Mouse (Mus musculus): ENCODE results near the gene Helb. TPM values are rescaled to one million over a fixed set of nuclear protein-coding genes. Genes with fewer than 3 reads are reported as not detected.
"Not testable (repeated sequence)": the region's sequence is repeated elsewhere in the genome, so short reads cannot be mapped to it uniquely, and the experiment has no call there.

Helb gene
- polyA plus RNA-seq, 1 experiment from 2014 or later: 3.8 TPM

DNA sequence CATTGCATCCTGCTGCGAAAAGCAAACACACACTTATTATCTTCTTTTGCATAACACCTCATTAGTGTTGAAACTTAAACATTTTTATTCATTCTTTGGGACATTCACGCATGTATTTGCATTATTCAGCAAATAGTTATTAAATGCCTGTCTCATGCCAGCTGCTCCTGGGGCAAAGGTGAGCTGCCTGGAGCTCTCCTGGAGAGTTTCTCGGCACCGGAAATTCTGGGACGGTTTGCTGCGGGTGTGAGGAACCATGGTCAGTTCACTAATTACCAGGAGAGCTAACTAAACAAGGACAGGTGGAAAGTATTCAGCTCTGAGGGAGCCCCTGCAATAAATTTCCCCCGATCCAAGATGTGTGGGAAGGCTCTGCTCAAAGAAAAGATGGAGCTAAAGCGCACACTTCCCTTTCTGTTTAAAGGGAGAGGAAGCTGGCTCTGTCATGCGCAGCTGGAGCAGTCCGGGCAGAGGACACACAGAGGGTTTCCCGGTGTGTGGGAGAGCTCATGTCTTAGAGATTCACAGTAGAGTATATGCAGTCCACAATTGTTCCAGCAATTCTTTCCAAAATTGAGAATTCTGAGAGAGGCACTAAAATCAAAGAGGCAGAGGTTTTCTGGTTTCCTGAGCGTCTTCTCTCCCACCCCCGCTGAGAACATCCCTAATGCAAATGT is 16.0 kb upstream of the Helb start:
- no peak overlapping the region for H3K4me2 ChIP-seq (ENCODE audit: low read length)
- H3K27ac ChIP-seq (ENCODE audit: low read length): no peak overlapping the region
- 51% methylated on average over 13 of the region's 13 CpGs for WGBS
- no peaks in the 10 kb centered on the region for H3K27me3 ChIP-seq (replicated peaks; ENCODE audit: control insufficient read depth, insufficient read depth, low read length)
- no peak overlapping the region for H3K4me3 ChIP-seq (replicated peaks; ENCODE audit: low read length)
- no peak overlapping the region for H3K9ac ChIP-seq (replicated peaks; ENCODE audit: low read depth, low read length)
- H3K36me3 ChIP-seq (ENCODE audit: control insufficient read depth, insufficient read depth): no peaks in the 10 kb centered on the region
- H3K4me1 ChIP-seq (replicated peaks; ENCODE audit: control insufficient read depth, insufficient read depth, low read length): peaks cover 5% of the 10 kb centered on the region
- no peaks in the 10 kb centered on the region for H3K9me3 ChIP-seq (ENCODE audit: control insufficient read depth, low read length)
- ATAC-seq: no peak

DNA sequence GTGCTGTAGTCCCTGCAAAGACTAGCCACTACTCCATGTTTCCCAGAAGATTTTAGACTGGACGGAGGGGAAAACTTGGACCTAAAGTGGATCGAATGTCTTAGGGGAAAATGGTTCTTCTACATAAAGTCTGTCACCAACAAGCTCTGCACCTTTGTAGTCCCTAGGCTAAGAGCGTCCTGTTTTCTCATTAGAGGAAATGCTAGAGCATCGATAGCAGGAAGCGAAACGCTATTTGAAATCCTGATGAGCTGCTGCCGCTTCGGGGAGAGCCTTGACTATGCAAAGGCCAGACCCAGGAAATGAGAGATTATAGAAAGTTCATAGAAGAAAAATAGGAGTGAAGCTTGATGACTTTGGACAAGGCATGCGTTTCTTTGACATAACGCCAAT is 12.7 kb upstream of the Helb start:
- Histone ChIP-seq H3K27me3 (replicated peaks; ENCODE audit: control insufficient read depth, insufficient read depth, low read length) (no peaks in the 10 kb centered on the region), H3K4me2 (ENCODE audit: low read length) (no peak overlapping the region), H3K9me3 (ENCODE audit: control insufficient read depth, low read length) (no peaks in the 10 kb centered on the region), H3K4me1 (replicated peaks; ENCODE audit: control insufficient read depth, insufficient read depth, low read length) (no peaks in the 10 kb centered on the region), H3K4me3 (replicated peaks; ENCODE audit: low read length) (no peak overlapping the region), H3K9ac (replicated peaks; ENCODE audit: low read depth, low read length) (no peak overlapping the region), H3K36me3 (ENCODE audit: control insufficient read depth, insufficient read depth) (no peaks in the 10 kb centered on the region), H3K27ac (ENCODE audit: low read length) (no peak overlapping the region)
- no peak for ATAC-seq
- 77% methylated on average over 10 of the region's 10 CpGs for WGBS

DNA sequence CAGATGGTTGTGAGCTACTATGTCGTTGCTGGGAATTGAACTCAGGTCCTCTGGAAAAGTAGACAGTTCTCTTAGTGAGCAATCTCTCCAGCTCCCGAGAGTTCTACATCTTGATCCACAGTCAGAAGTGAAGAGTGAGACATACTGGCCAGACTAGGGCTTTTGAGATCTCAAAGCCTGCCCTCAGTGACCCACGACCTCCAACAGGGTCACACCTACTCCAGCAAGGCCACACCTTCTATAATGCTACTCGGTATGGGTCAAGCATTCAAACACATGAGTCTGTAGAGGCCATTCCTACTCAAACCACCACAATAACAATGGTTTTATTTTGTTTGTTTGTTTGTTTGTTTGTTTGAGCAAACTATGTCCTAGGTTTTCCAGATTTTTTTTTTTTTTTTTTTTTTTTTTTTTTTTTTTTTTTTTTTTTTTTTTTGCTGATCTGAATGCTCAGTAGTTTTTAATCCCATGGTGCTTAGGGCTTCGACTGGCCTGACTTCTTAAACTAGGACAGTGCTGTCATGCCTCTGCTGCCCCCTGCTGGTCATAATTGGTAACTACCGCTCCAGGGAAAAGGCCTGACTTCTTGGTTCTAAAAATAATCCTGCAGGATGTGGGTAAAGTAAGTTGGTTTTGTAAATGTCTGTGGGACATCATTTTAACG is 12.1 kb upstream of the Helb start:
- ATAC-seq: 0 out of 2 replicates have a peak, but pooled peaks have one; percentile 50
- no peak overlapping the region for H3K27ac ChIP-seq (ENCODE audit: low read length)
- H3K4me1 ChIP-seq (replicated peaks; ENCODE audit: control insufficient read depth, insufficient read depth, low read length): no peaks in the 10 kb centered on the region
- H3K27me3 ChIP-seq (replicated peaks; ENCODE audit: control insufficient read depth, insufficient read depth, low read length): no peaks in the 10 kb centered on the region
- no peaks in the 10 kb centered on the region for H3K36me3 ChIP-seq (ENCODE audit: control insufficient read depth, insufficient read depth)
- H3K9ac ChIP-seq (replicated peaks; ENCODE audit: low read depth, low read length): no peak overlapping the region
- H3K4me3 ChIP-seq (replicated peaks; ENCODE audit: low read length): no peak overlapping the region
- WGBS: 58% methylated on average over 7 of the region's 7 CpGs
- no peaks in the 10 kb centered on the region for H3K9me3 ChIP-seq (ENCODE audit: control insufficient read depth, low read length)
- H3K4me2 ChIP-seq (ENCODE audit: low read length): no peak overlapping the region

DNA sequence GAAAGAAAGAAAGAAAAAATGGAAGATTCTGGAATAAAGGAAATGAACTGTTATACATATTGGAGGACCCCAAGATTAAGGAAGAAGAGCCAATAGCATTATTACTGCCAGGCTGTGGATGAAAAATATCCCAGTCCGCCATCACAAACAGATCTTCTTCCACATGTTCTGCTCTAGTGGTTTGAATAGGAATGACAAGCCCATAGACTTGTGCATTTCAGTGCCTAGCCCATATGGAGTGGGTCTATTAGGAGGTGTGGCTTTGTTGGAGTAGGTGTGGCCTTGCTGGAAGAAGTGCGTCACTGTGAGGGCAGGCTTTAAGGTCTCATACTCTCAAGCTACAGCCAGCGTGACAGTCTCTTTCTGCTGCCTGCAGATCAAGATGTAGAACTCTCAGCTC is 10.9 kb upstream of the Helb start:
- Histone ChIP-seq H3K9ac (replicated peaks; ENCODE audit: low read depth, low read length) (no peak overlapping the region), H3K4me1 (replicated peaks; ENCODE audit: control insufficient read depth, insufficient read depth, low read length) (no peaks in the 10 kb centered on the region), H3K27me3 (replicated peaks; ENCODE audit: control insufficient read depth, insufficient read depth, low read length) (no peaks in the 10 kb centered on the region), H3K36me3 (ENCODE audit: control insufficient read depth, insufficient read depth) (no peaks in the 10 kb centered on the region), H3K27ac (ENCODE audit: low read length) (no peak overlapping the region), H3K4me3 (replicated peaks; ENCODE audit: low read length) (no peak overlapping the region), H3K4me2 (ENCODE audit: low read length) (no peak overlapping the region), H3K9me3 (ENCODE audit: control insufficient read depth, low read length) (no peaks in the 10 kb centered on the region)
- 88% methylated on average over 3 of the region's 3 CpGs for WGBS
- ATAC-seq: no peak

DNA sequence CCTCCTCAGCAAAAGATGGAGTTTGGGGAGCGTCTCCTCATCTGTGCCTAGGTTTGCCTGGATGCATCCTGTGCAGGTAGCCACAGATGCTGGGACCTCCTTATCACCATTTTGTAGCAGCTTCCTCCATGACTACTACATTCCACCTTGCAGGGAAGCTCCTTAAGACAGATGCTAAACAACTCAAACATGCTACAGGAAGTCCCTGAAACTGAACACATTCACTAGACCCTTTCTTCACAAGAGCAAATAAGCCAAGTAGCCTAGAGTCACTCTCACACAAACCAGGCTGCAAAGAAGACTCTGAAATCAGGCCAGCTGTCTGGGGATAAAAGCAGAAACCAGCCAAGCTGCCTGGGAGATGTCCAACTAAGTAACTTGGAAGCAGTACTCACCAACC is 2.5 kb upstream of the Helb start:
- ATAC-seq: no peak
- Histone ChIP-seq H3K9ac (replicated peaks; ENCODE audit: low read depth, low read length) (no peak overlapping the region), H3K27me3 (replicated peaks; ENCODE audit: control insufficient read depth, insufficient read depth, low read length) (no peaks in the 10 kb centered on the region), H3K4me2 (ENCODE audit: low read length) (no peak overlapping the region), H3K4me1 (replicated peaks; ENCODE audit: control insufficient read depth, insufficient read depth, low read length) (peaks cover 6% of the 10 kb centered on the region), H3K9me3 (ENCODE audit: control insufficient read depth, low read length) (no peaks in the 10 kb centered on the region), H3K27ac (ENCODE audit: low read length) (no peak overlapping the region), H3K4me3 (replicated peaks; ENCODE audit: low read length) (no peak overlapping the region), H3K36me3 (ENCODE audit: control insufficient read depth, insufficient read depth) (no peaks in the 10 kb centered on the region)
- 100% methylated on average over 1 of the region's 1 CpGs for WGBS

DNA sequence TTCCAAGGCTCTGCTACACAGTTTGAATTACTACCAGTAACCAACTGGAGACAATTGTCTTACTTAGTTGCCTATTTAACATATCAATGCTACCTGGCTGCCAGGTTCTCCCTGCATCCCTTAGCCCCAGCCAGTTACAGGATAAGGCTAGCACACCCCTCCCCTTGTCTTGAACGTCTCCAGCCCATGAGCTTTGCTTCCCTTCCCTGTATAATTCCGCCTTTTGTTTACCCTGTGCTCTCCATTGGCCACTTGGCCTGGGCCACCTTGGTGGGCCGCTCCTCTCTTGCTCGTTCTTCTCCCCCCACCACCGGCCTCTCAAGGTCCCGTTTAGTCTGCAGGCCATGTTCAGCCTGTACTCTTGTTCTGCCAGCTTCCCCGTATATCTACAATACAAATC is 1.7 kb upstream of the Helb start:
- no peak for ATAC-seq
- no peak overlapping the region for H3K9ac ChIP-seq (replicated peaks; ENCODE audit: low read depth, low read length)
- H3K9me3 ChIP-seq (ENCODE audit: control insufficient read depth, low read length): no peaks in the 10 kb centered on the region
- 24% methylated on average over 7 of the region's 7 CpGs for WGBS
- H3K36me3 ChIP-seq (ENCODE audit: control insufficient read depth, insufficient read depth): no peaks in the 10 kb centered on the region
- no peak overlapping the region for H3K4me3 ChIP-seq (replicated peaks; ENCODE audit: low read length)
- no peaks in the 10 kb centered on the region for H3K27me3 ChIP-seq (replicated peaks; ENCODE audit: control insufficient read depth, insufficient read depth, low read length)
- no peak overlapping the region for H3K4me2 ChIP-seq (ENCODE audit: low read length)
- peaks cover 6% of the 10 kb centered on the region for H3K4me1 ChIP-seq (replicated peaks; ENCODE audit: control insufficient read depth, insufficient read depth, low read length)
- no peak overlapping the region for H3K27ac ChIP-seq (ENCODE audit: low read length)

- Histone ChIP-seq H3K4me3 (replicated peaks; ENCODE audit: low read length) (no peak overlapping the region), H3K27ac (ENCODE audit: low read length) (no peak overlapping the region), H3K4me2 (ENCODE audit: low read length) (no peak overlapping the region), H3K27me3 (replicated peaks; ENCODE audit: control insufficient read depth, insufficient read depth, low read length) (no peaks in the 10 kb centered on the region), H3K36me3 (ENCODE audit: control insufficient read depth, insufficient read depth) (no peaks in the 10 kb centered on the region), H3K9me3 (ENCODE audit: control insufficient read depth, low read length) (no peaks in the 10 kb centered on the region), H3K9ac (replicated peaks; ENCODE audit: low read depth, low read length) (no peak overlapping the region), H3K4me1 (replicated peaks; ENCODE audit: control insufficient read depth, insufficient read depth, low read length) (peaks cover 6% of the 10 kb centered on the region)
- ATAC-seq: no peak
- 72% methylated on average over 6 of the region's 6 CpGs for WGBS
Observed at GRCm38 (mm10) chr10:120113980-120114379, 1.2 kb upstream of the Helb start.

- not testable (repeated sequence) for H3K27ac ChIP-seq (ENCODE audit: low read length); ATAC-seq; H3K27me3 ChIP-seq (replicated peaks; ENCODE audit: control insufficient read depth, insufficient read depth, low read length); H3K9ac ChIP-seq (replicated peaks; ENCODE audit: low read depth, low read length); H3K36me3 ChIP-seq (ENCODE audit: control insufficient read depth, insufficient read depth); H3K4me1 ChIP-seq (replicated peaks; ENCODE audit: control insufficient read depth, insufficient read depth, low read length); H3K9me3 ChIP-seq (ENCODE audit: control insufficient read depth, low read length)
- WGBS: 75% methylated on average over 9 of the region's 9 CpGs
- H3K4me2 ChIP-seq (ENCODE audit: low read length): peak overlapping the region; percentile 64
- peak overlapping the region; percentile 70 for H3K4me3 ChIP-seq (replicated peaks; ENCODE audit: low read length)
Observed at GRCm38 (mm10) chr10:120113482-120113881, 695 bp upstream of the Helb start.

DNA sequence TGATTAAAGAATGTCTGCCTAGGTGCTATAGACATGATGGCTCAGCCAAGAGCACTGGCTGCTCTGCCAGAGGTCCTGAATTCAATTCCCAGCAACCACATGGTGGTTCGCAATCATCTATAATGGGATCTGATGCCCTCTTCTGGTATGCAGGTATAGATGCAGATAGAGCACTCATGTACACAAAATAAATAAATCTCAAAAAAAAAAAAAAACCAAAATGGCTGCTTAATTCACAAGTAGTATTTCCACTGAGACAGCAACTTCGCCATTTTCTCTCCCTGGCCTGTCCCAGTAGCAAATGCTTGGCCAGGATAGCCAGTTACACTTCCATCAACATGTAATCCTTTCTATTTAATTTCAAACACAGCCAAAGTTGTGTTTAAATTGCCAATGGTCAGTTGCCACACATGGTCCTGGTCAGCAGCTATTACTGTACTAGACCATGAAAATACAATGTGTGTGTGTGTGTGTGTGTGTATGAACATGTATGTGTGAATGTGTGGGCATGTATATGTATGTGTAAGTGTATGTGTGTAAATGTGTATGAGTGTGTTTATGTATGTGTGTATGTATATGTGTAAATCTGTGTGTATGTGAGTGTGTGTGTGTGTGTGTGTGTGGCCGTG is 982 bp downstream of the Helb start:
- H3K4me2 ChIP-seq (ENCODE audit: low read length): peak overlapping the region; percentile 64
- peaks cover 6% of the 10 kb centered on the region for H3K4me1 ChIP-seq (replicated peaks; ENCODE audit: control insufficient read depth, insufficient read depth, low read length)
- H3K9ac ChIP-seq (replicated peaks; ENCODE audit: low read depth, low read length): no peak overlapping the region; the same call in 1 of the 2 replicates
- H3K27me3 ChIP-seq (replicated peaks; ENCODE audit: control insufficient read depth, insufficient read depth, low read length): no peaks in the 10 kb centered on the region
- no peaks in the 10 kb centered on the region for H3K9me3 ChIP-seq (ENCODE audit: control insufficient read depth, low read length)
- ATAC-seq: no peak
- peak overlapping the region; percentile 70 for H3K4me3 ChIP-seq (replicated peaks; ENCODE audit: low read length)
- H3K27ac ChIP-seq (ENCODE audit: low read length): no peak overlapping the region
- 69% methylated on average over 3 of the region's 3 CpGs for WGBS
- no peaks in the 10 kb centered on the region for H3K36me3 ChIP-seq (ENCODE audit: control insufficient read depth, insufficient read depth)
